In the genomic region with DNA sequence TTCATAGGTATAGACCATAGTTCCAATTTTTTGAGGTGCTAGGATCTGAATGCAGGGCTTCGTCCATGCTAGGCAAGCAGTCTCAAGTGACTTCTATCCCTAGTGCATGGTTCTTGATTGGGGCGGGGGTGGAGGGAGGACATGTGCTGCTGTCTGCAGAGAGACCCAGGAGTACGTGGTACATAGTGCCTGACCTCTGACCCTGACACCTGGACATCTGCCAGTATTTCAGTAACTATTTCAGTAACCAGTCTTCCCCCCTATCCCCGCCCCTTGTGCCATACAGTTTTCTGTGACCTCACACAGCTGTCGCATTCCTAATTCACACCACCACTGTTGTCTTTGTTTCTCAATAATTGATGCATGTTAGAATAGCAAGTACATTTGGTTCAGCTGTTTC, we compare ENCODE assay signal across 21 mouse cellular contexts. TPM values are rescaled to one million over a fixed set of nuclear protein-coding genes. Genes with fewer than 3 reads are reported as not detected.
DNase-seq lines count a peak whose midpoint lies in the region; ATAC-seq and TF ChIP-seq lines count a peak whose summit lies in the region.
"Had no signal": no experiment of that assay in that cellular context is flagged by ENCODE, and none has a peak within 500 bp of the region (broad histone marks: within the 10 kb centered on the region; RNA-seq: fewer than 3 reads in every experiment).

No protein-coding gene starts in this region.

- H3K9me3 ChIP-seq in liver, embryonic 15.5 days (replicated peaks): no peaks in the 10 kb centered on the region
- H3K9me3 ChIP-seq in liver, embryonic 11.5 days (ENCODE audit: control insufficient read depth, low read length): no peaks in the 10 kb centered on the region
- no peaks in the 10 kb centered on the region for H3K9me3 ChIP-seq in liver, embryonic 16.5 days (replicated peaks; ENCODE audit: control insufficient read depth, low read length)
- no peaks in the 10 kb centered on the region for H3K9me3 ChIP-seq in liver, postnatal 0 days (ENCODE audit: low read length)
- H3K9me3 ChIP-seq: embryonic facial prominence, embryonic 12.5 days; forebrain, embryonic 12.5 days; heart, embryonic 15.5 days; hindbrain, embryonic 13.5 days had no signal

- no peak for TF ChIP-seq EP300 in liver, postnatal 0 days (IDR thresholded peaks at IDR 0.05; ENCODE audit: low read depth)

- no peaks in the 10 kb centered on the region for H3K4me1 ChIP-seq in liver, embryonic 15.5 days (replicated peaks)
- H3K4me1 ChIP-seq in liver, embryonic 11.5 days (replicated peaks; ENCODE audit: control insufficient read depth, insufficient read depth, low read length): no peaks in the 10 kb centered on the region
- H3K4me1 ChIP-seq in liver, embryonic 16.5 days (ENCODE audit: control insufficient read depth, low read depth, low read length): no peaks in the 10 kb centered on the region
- H3K4me1 ChIP-seq in liver, postnatal 0 days (ENCODE audit: insufficient read depth): no peaks in the 10 kb centered on the region
- H3K4me1 ChIP-seq: embryonic facial prominence, embryonic 12.5 days; forebrain, embryonic 12.5 days; heart, embryonic 15.5 days; hindbrain, embryonic 13.5 days had no signal

- no peak overlapping the region for H3K27ac ChIP-seq in liver, embryonic 15.5 days (replicated peaks)
- no peak overlapping the region for H3K27ac ChIP-seq in liver, embryonic 11.5 days (ENCODE audit: low read depth, low read length)
- no peak overlapping the region for H3K27ac ChIP-seq in liver, embryonic 16.5 days (ENCODE audit: low read length)
- no peak overlapping the region for H3K27ac ChIP-seq in liver, postnatal 0 days (ENCODE audit: low read depth)
- H3K27ac ChIP-seq: embryonic facial prominence, embryonic 12.5 days; forebrain, embryonic 12.5 days; heart, adult 2 months; heart, embryonic 15.5 days; hindbrain, embryonic 13.5 days had no signal

- TF ChIP-seq CTCF in liver, postnatal 0 days (IDR thresholded peaks at IDR 0.05; ENCODE audit: low read depth): no peak

- H3K36me3 ChIP-seq in liver, embryonic 15.5 days (replicated peaks): peaks cover 57% of the 10 kb centered on the region
- no peaks in the 10 kb centered on the region; the same call in 1 of the 2 replicates for H3K36me3 ChIP-seq in liver, embryonic 11.5 days (ENCODE audit: control insufficient read depth, insufficient read depth, low read length)
- H3K36me3 ChIP-seq in liver, embryonic 16.5 days (ENCODE audit: control insufficient read depth, insufficient read depth): peaks cover 19% of the 10 kb centered on the region
- peaks cover 42% of the 10 kb centered on the region for H3K36me3 ChIP-seq in liver, postnatal 0 days (replicated peaks; ENCODE audit: insufficient read depth, low read length)

- H3K4me2 ChIP-seq in liver, embryonic 15.5 days: no peak overlapping the region
- H3K4me2 ChIP-seq in liver, embryonic 11.5 days: no peak overlapping the region
- H3K4me2 ChIP-seq in liver, embryonic 16.5 days (ENCODE audit: low read depth, low read length): no peak overlapping the region
- no peak overlapping the region for H3K4me2 ChIP-seq in liver, postnatal 0 days (ENCODE audit: low read depth, low read length)
- H3K4me2 ChIP-seq: embryonic facial prominence, embryonic 12.5 days; forebrain, embryonic 12.5 days; heart, embryonic 11.5 days; heart, embryonic 15.5 days; hindbrain, embryonic 13.5 days had no signal

- H3K27me3 ChIP-seq in liver, embryonic 15.5 days: no peaks in the 10 kb centered on the region
- H3K27me3 ChIP-seq in liver, embryonic 11.5 days (replicated peaks; ENCODE audit: control insufficient read depth, insufficient read depth, low read length): no peaks in the 10 kb centered on the region
- no peaks in the 10 kb centered on the region for H3K27me3 ChIP-seq in liver, embryonic 16.5 days (ENCODE audit: control insufficient read depth, insufficient read depth, low read depth, low read length)
- H3K27me3 ChIP-seq in liver, postnatal 0 days (ENCODE audit: insufficient read depth, low read length): no peaks in the 10 kb centered on the region
- H3K27me3 ChIP-seq: embryonic facial prominence, embryonic 12.5 days; forebrain, embryonic 12.5 days; heart, embryonic 15.5 days; hindbrain, embryonic 13.5 days had no signal

- H3K4me3 ChIP-seq in liver, embryonic 15.5 days (replicated peaks): no peak overlapping the region
- no peak overlapping the region for H3K4me3 ChIP-seq in liver, embryonic 11.5 days (ENCODE audit: low read depth, low read length)
- H3K4me3 ChIP-seq in liver, embryonic 16.5 days (ENCODE audit: low read depth, low read length): no peak overlapping the region
- no peak overlapping the region for H3K4me3 ChIP-seq in liver, postnatal 0 days (ENCODE audit: low read depth, low read length)
- H3K4me3 ChIP-seq: embryonic facial prominence, embryonic 12.5 days; forebrain, embryonic 12.5 days; heart, adult 2 months; heart, embryonic 15.5 days; hindbrain, embryonic 13.5 days had no signal

- ATAC-seq in liver, embryonic 15.5 days (ENCODE audit: insufficient read depth): peak; percentile 54
- no peak for ATAC-seq in liver, embryonic 11.5 days (replicated peaks; ENCODE audit: low FRiP score)
- ATAC-seq in liver, embryonic 16.5 days (ENCODE audit: low read depth): peak; percentile 80
- ATAC-seq in liver, postnatal 0 days: peak; percentile 54; the same call in 1 of the 2 replicates
- ATAC-seq: forebrain, embryonic 16.5 days had no signal

- WGBS in liver, embryonic 15.5 days (ENCODE audit: insufficient replicate concordance): 79% methylated on average over 5 of the region's 5 CpGs
- 86% methylated on average over 5 of the region's 5 CpGs for WGBS in liver, embryonic 11.5 days
- 76% methylated on average over 5 of the region's 5 CpGs for WGBS in liver, embryonic 16.5 days (ENCODE audit: insufficient replicate concordance)
- WGBS in liver, postnatal 0 days (ENCODE audit: insufficient replicate concordance): 67% methylated on average over 5 of the region's 5 CpGs

- DNase-seq in kidney, postnatal 10 days: peak; percentile 9
- DNase-seq in kidney, adult 9 months: no peak
- DNase-seq in liver, embryonic 11.5 days (ENCODE audit: low spot score): no peak
- DNase-seq in liver, postnatal 0 days: peak; percentile 32
- DNase-seq in layer of hippocampus, adult 9-10 months (ENCODE audit: low spot score): no peak
- DNase-seq: adrenal gland, adult 2 months; adrenal gland, postnatal 25 days; cerebellum, adult 18-20 months; cerebellum, adult 9-11 months; embryo, embryonic 11 days; gastrocnemius, postnatal 10 days; heart, adult 2 months; heart, postnatal 14 days had no signal

- no peak overlapping the region for H3K9ac ChIP-seq in liver, embryonic 15.5 days
- H3K9ac ChIP-seq in liver, embryonic 11.5 days (ENCODE audit: low read depth, low read length): no peak overlapping the region
- no peak overlapping the region for H3K9ac ChIP-seq in liver, embryonic 16.5 days (ENCODE audit: low read depth, low read length)
- H3K9ac ChIP-seq in liver, postnatal 0 days (replicated peaks): no peak overlapping the region
- H3K9ac ChIP-seq: embryonic facial prominence, embryonic 12.5 days; forebrain, embryonic 12.5 days; heart, embryonic 15.5 days; hindbrain, embryonic 13.5 days had no signal

RNA-seq across cellular contexts. Expression of a gene that starts 52.8 kb away (rescaled TPM):
- 44.1 and 45.2 TPM in 2 replicates for polyA plus RNA-seq in liver, embryonic 15.5 days (2015; fragmentation: Nextera tagmentation; extraction: Ambion mirVana)
- polyA plus RNA-seq in liver, embryonic 11.5 days (2014; fragmentation: Nextera tagmentation; extraction: Ambion mirVana): 56.1 and 67.5 TPM in 2 replicates
- 42.9 and 46.0 TPM in 2 replicates for polyA plus RNA-seq in liver, embryonic 16.5 days (2015; fragmentation: Nextera tagmentation; extraction: Ambion mirVana)
- polyA plus RNA-seq in liver, postnatal 0 days (2015; fragmentation: Nextera tagmentation; extraction: Ambion mirVana): 15.9 and 21.2 TPM in 2 replicates

Comparison
In these comparisons a context has a peak if more than half of its experiments do, and no peak if none do; other contexts are left out.
1. DNase-seq: peak in kidney, postnatal 10 days (single experiment) and liver, postnatal 0 days (single experiment); none in kidney, adult 9 months (single experiment), liver, embryonic 11.5 days (single experiment) and layer of hippocampus, adult 9-10 months (single experiment).